Mouse (Mus musculus): ENCODE results near the gene Ppp4r2.

DNA sequence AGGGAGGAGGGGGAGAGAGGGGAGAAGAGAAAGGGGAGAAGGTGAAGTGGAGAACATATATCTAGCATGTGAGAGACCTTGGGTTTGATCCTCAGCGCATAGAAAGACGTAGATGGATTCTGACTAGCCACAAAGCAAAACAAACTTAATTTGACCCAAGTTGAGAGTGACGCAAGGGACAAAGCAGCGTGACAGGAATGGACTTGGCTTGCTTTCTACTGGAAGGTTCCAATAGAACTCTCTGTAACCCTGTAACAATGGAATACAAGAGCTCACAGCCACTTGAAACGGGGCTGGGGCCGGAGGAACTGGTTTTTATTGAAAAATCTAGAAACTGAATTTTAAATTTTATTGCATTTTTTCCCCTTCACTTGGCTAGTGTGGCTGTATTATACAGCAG, 1.7 kb upstream of the Ppp4r2 start:
- TF ChIP-seq CTCF (IDR thresholded peaks at IDR 0.05; ENCODE audit: low read depth, low read length), result no peak
- TF ChIP-seq POLR2A (IDR thresholded peaks at IDR 0.05; ENCODE audit: borderline replicate concordance, low read depth, low read length), result no peak
